Mouse (Mus musculus): ENCODE results near the gene Atp2b1. TPM values are rescaled to one million over a fixed set of nuclear protein-coding genes. Genes with fewer than 3 reads are reported as not detected.
A peak's percentile ranks its signal among the peaks of the same experiment; 100 is the strongest.

Gene Atp2b1
- polyA plus RNA-seq, 1 experiment from 2014 or later: 86.3 TPM

- Histone ChIP-seq H3K36me3 (ENCODE audit: control insufficient read depth, insufficient read depth, low read length) (no peaks in the 10 kb centered on the region), H3K4me3 (ENCODE audit: control insufficient read depth in 1 of 2, insufficient read depth in 1 of 2, low read depth in 1 of 2, low read length in 2 of 2) (no peak overlapping the region), H3K4me2 (ENCODE audit: low read length) (no peak overlapping the region), H3K27ac (replicated peaks in 1 of 2; ENCODE audit: control insufficient read depth in 1 of 2, insufficient read depth in 1 of 2, low read depth in 2 of 2, low read length in 2 of 2) (no peak overlapping the region), H3K4me1 (ENCODE audit: control insufficient read depth in 2 of 2, insufficient read depth in 2 of 2, low read length in 2 of 2) (peaks cover 5 to 14% of the 10 kb centered on the region in 2 experiments), H3K27me3 (ENCODE audit: control insufficient read depth, insufficient read depth, low read length) (no peaks in the 10 kb centered on the region), H3K9me3 (ENCODE audit: control insufficient read depth, low read length) (no peaks in the 10 kb centered on the region), H3K9ac (ENCODE audit: low read length) (no peak overlapping the region)
- 56% methylated on average over 8 of the region's 8 CpGs for WGBS
- no peak for ATAC-seq (ENCODE audit: insufficient number of reproducible peaks, insufficient read depth, low FRiP score, low read depth)
Measured at GRCm38 (mm10) chr10:98962092-98962491, 47.9 kb downstream of the Atp2b1 start.

- H3K27me3 ChIP-seq (ENCODE audit: control insufficient read depth, insufficient read depth, low read length): no peaks in the 10 kb centered on the region
- no peak overlapping the region for H3K9ac ChIP-seq (ENCODE audit: low read length)
- H3K27ac ChIP-seq (replicated peaks in 1 of 2; ENCODE audit: control insufficient read depth in 1 of 2, insufficient read depth in 1 of 2, low read depth in 2 of 2, low read length in 2 of 2): peak overlapping the region; percentile 67 to 83
- H3K4me3 ChIP-seq (ENCODE audit: control insufficient read depth in 1 of 2, insufficient read depth in 1 of 2, low read depth in 1 of 2, low read length in 2 of 2): no peak overlapping the region
- peak overlapping the region; percentile 41; the same call in 1 of the 2 replicates for H3K4me2 ChIP-seq (ENCODE audit: low read length)
- peaks cover 15% of the 10 kb centered on the region for H3K36me3 ChIP-seq (ENCODE audit: control insufficient read depth, insufficient read depth, low read length)
- H3K9me3 ChIP-seq (ENCODE audit: control insufficient read depth, low read length): no peaks in the 10 kb centered on the region
- 45% methylated on average over 13 of the region's 13 CpGs for WGBS
- H3K4me1 ChIP-seq (ENCODE audit: control insufficient read depth in 2 of 2, insufficient read depth in 2 of 2, low read length in 2 of 2): peaks cover 7 to 22% of the 10 kb centered on the region in 2 experiments
- ATAC-seq (ENCODE audit: insufficient number of reproducible peaks, insufficient read depth, low FRiP score, low read depth): peak; percentile 59; the same call in 1 of the 2 replicates
Measured at GRCm38 (mm10) chr10:98966407-98967215, 52.4 kb downstream of the Atp2b1 start.

GRCm38 (mm10) chr10:98967240-98967891 is 53.2 kb downstream of the Atp2b1 start:
- WGBS: 22% methylated on average over 15 of the region's 15 CpGs
- Histone ChIP-seq H3K9ac (ENCODE audit: low read length) (no peak overlapping the region), H3K4me3 (ENCODE audit: control insufficient read depth in 1 of 2, insufficient read depth in 1 of 2, low read depth in 1 of 2, low read length in 2 of 2) (no peak overlapping the region), H3K27ac (replicated peaks in 1 of 2; ENCODE audit: control insufficient read depth in 1 of 2, insufficient read depth in 1 of 2, low read depth in 2 of 2, low read length in 2 of 2) (peak overlapping the region; percentile 67 to 83), H3K4me1 (ENCODE audit: control insufficient read depth in 2 of 2, insufficient read depth in 2 of 2, low read length in 2 of 2) (peaks cover 7 to 22% of the 10 kb centered on the region in 2 experiments), H3K4me2 (ENCODE audit: low read length) (peak overlapping the region; percentile 41), H3K36me3 (ENCODE audit: control insufficient read depth, insufficient read depth, low read length) (peaks cover 15% of the 10 kb centered on the region), H3K27me3 (ENCODE audit: control insufficient read depth, insufficient read depth, low read length) (no peaks in the 10 kb centered on the region), H3K9me3 (ENCODE audit: control insufficient read depth, low read length) (no peaks in the 10 kb centered on the region)
- ATAC-seq (ENCODE audit: insufficient number of reproducible peaks, insufficient read depth, low FRiP score, low read depth): peak; percentile 73

- Histone ChIP-seq H3K4me2 (ENCODE audit: low read length) (no peak overlapping the region), H3K9me3 (ENCODE audit: control insufficient read depth, low read length) (no peaks in the 10 kb centered on the region), H3K4me1 (ENCODE audit: control insufficient read depth in 2 of 2, insufficient read depth in 2 of 2, low read length in 2 of 2) (peaks cover 10 to 32% of the 10 kb centered on the region in 2 experiments), H3K27me3 (ENCODE audit: control insufficient read depth, insufficient read depth, low read length) (no peaks in the 10 kb centered on the region), H3K27ac (replicated peaks in 1 of 2; ENCODE audit: control insufficient read depth in 1 of 2, insufficient read depth in 1 of 2, low read depth in 2 of 2, low read length in 2 of 2) (no peak overlapping the region), H3K4me3 (ENCODE audit: control insufficient read depth in 1 of 2, insufficient read depth in 1 of 2, low read depth in 1 of 2, low read length in 2 of 2) (no peak overlapping the region), H3K9ac (ENCODE audit: low read length) (no peak overlapping the region), H3K36me3 (ENCODE audit: control insufficient read depth, insufficient read depth, low read length) (peaks cover 15% of the 10 kb centered on the region)
- WGBS: 90% methylated on average over 3 of the region's 3 CpGs
- no peak for ATAC-seq (ENCODE audit: insufficient number of reproducible peaks, insufficient read depth, low FRiP score, low read depth)
Measured at GRCm38 (mm10) chr10:98970917-98971316, 56.7 kb downstream of the Atp2b1 start.

GRCm38 (mm10) chr10:98972359-98972758 is 58.2 kb downstream of the Atp2b1 start:
- ATAC-seq (ENCODE audit: insufficient number of reproducible peaks, insufficient read depth, low FRiP score, low read depth): no peak
- peaks cover 15% of the 10 kb centered on the region for H3K36me3 ChIP-seq (ENCODE audit: control insufficient read depth, insufficient read depth, low read length)
- H3K9me3 ChIP-seq (ENCODE audit: control insufficient read depth, low read length): no peaks in the 10 kb centered on the region
- peaks cover 8 to 30% of the 10 kb centered on the region in 2 experiments for H3K4me1 ChIP-seq (ENCODE audit: control insufficient read depth in 2 of 2, insufficient read depth in 2 of 2, low read length in 2 of 2)
- H3K9ac ChIP-seq (ENCODE audit: low read length): no peak overlapping the region
- H3K27me3 ChIP-seq (ENCODE audit: control insufficient read depth, insufficient read depth, low read length): no peaks in the 10 kb centered on the region
- no peak overlapping the region for H3K4me2 ChIP-seq (ENCODE audit: low read length)
- 90% methylated on average over 2 of the region's 2 CpGs for WGBS
- no peak overlapping the region for H3K4me3 ChIP-seq (ENCODE audit: control insufficient read depth in 1 of 2, insufficient read depth in 1 of 2, low read depth in 1 of 2, low read length in 2 of 2)
- no peak overlapping the region for H3K27ac ChIP-seq (replicated peaks in 1 of 2; ENCODE audit: control insufficient read depth in 1 of 2, insufficient read depth in 1 of 2, low read depth in 2 of 2, low read length in 2 of 2)

- no peak overlapping the region for H3K9ac ChIP-seq (ENCODE audit: low read length)
- no peak overlapping the region for H3K27ac ChIP-seq (replicated peaks in 1 of 2; ENCODE audit: control insufficient read depth in 1 of 2, insufficient read depth in 1 of 2, low read depth in 2 of 2, low read length in 2 of 2)
- peaks cover 15% of the 10 kb centered on the region for H3K36me3 ChIP-seq (ENCODE audit: control insufficient read depth, insufficient read depth, low read length)
- peaks cover 6 to 23% of the 10 kb centered on the region in 2 experiments for H3K4me1 ChIP-seq (ENCODE audit: control insufficient read depth in 2 of 2, insufficient read depth in 2 of 2, low read length in 2 of 2)
- 83% methylated on average over 18 of the region's 18 CpGs for WGBS
- H3K4me2 ChIP-seq (ENCODE audit: low read length): no peak overlapping the region
- H3K4me3 ChIP-seq (ENCODE audit: control insufficient read depth in 1 of 2, insufficient read depth in 1 of 2, low read depth in 1 of 2, low read length in 2 of 2): no peak overlapping the region
- no peak for ATAC-seq (ENCODE audit: insufficient number of reproducible peaks, insufficient read depth, low FRiP score, low read depth)
- no peaks in the 10 kb centered on the region for H3K9me3 ChIP-seq (ENCODE audit: control insufficient read depth, low read length)
- no peaks in the 10 kb centered on the region for H3K27me3 ChIP-seq (ENCODE audit: control insufficient read depth, insufficient read depth, low read length)
Measured at GRCm38 (mm10) chr10:98972912-98973605, 58.9 kb downstream of the Atp2b1 start.

GRCm38 (mm10) chr10:98974645-98975044 is 60.4 kb downstream of the Atp2b1 start:
- no peak overlapping the region for H3K27ac ChIP-seq (replicated peaks in 1 of 2; ENCODE audit: control insufficient read depth in 1 of 2, insufficient read depth in 1 of 2, low read depth in 2 of 2, low read length in 2 of 2)
- peaks cover 4% of the 10 kb centered on the region; the same call in 1 of the 2 replicates for H3K36me3 ChIP-seq (ENCODE audit: control insufficient read depth, insufficient read depth, low read length)
- no peaks in the 10 kb centered on the region for H3K27me3 ChIP-seq (ENCODE audit: control insufficient read depth, insufficient read depth, low read length)
- no peaks in the 10 kb centered on the region for H3K9me3 ChIP-seq (ENCODE audit: control insufficient read depth, low read length)
- peaks cover 6 to 28% of the 10 kb centered on the region in 2 experiments for H3K4me1 ChIP-seq (ENCODE audit: control insufficient read depth in 2 of 2, insufficient read depth in 2 of 2, low read length in 2 of 2)
- no peak overlapping the region for H3K4me2 ChIP-seq (ENCODE audit: low read length)
- H3K4me3 ChIP-seq (ENCODE audit: control insufficient read depth in 1 of 2, insufficient read depth in 1 of 2, low read depth in 1 of 2, low read length in 2 of 2): no peak overlapping the region
- 76% methylated on average over 3 of the region's 3 CpGs for WGBS
- H3K9ac ChIP-seq (ENCODE audit: low read length): no peak overlapping the region
- no peak for ATAC-seq (ENCODE audit: insufficient number of reproducible peaks, insufficient read depth, low FRiP score, low read depth)

All from heart, embryonic 14.5 days (tissue).